Mouse (Mus musculus) brain, embryonic 14.5 days (tissue): ENCODE measurements at regions not wholly inside any gene's neighbourhood (a gene's known extent, or its start where the extent isn't known, plus 50 kb on each side); places are given as distances from the start of the nearest gene placed in this dataset.

Experiments
- CTCF ChIP-seq: fragments of 200-500 bp; IDR thresholded peaks from 2 replicates; pipeline ENCODE4 v1.5.1; 2012; ENCODE audit warnings: inconsistent platforms, mild to moderate bottlenecking, moderate library complexity, borderline replicate concordance; ENCODE audit not compliant: insufficient read depth, insufficient read length; ENCODE audit errors: extremely low read depth
- POLR2A ChIP-seq: fragments of 200-500 bp; IDR thresholded peaks from 2 replicates; pipeline ENCODE4 v1.6.1; 2012; ENCODE audit warnings: mild to moderate bottlenecking, inconsistent platforms, borderline replicate concordance; ENCODE audit not compliant: poor library complexity, insufficient read depth, insufficient read length, severe bottlenecking; ENCODE audit errors: extremely low read depth

DNA sequence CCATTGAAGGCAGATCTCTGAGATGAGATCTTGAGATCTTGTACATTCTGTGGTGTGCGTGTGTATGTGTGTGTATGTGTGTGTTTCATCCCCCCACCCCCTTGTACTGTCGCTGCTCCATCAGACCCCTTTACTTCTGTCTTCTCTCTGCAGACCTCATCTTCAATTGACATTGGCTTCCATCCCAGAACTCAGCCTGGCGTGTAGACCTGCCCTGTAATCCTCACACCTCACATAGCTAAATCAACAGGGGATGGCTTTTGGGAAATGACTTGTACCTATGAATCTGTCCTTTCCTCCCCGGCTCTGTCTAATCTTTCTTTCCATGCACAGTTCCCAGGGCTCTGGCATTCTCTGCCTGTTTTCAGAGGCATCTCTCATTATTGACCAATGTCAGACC lies 1227.5 kb upstream of the A1bg start:
- TF ChIP-seq CTCF (no peak), POLR2A (no peak)
